Mouse (Mus musculus): ENCODE results near the gene Cntnap5b. TPM values are rescaled to one million over a fixed set of nuclear protein-coding genes. Genes with fewer than 3 reads are reported as not detected.

Cntnap5b gene
- polyA plus RNA-seq, 1 experiment = not detected

- no peaks in the 10 kb centered on the region for H3K27me3 ChIP-seq (replicated peaks)
- H3K9me3 ChIP-seq = no peaks in the 10 kb centered on the region
- TF ChIP-seq FLI1 (IDR thresholded peaks at IDR 0.05; ENCODE audit: low read length) (no peak), GATA1 (IDR thresholded peaks at IDR 0.05; ENCODE audit: borderline replicate concordance, low read length) (no peak)
- H3K4me1 ChIP-seq = no peaks in the 10 kb centered on the region
- no peak overlapping the region for H3K4me3 ChIP-seq (replicated peaks)
- H3K36me3 ChIP-seq (replicated peaks; ENCODE audit: low read length) = no peaks in the 10 kb centered on the region
These were observed 391.2 kb downstream of the Cntnap5b start for GRCm38 (mm10) chr1:100163588-100164357.

- TF ChIP-seq GATA1 (IDR thresholded peaks at IDR 0.05; ENCODE audit: borderline replicate concordance, low read length) (no peak), FLI1 (IDR thresholded peaks at IDR 0.05; ENCODE audit: low read length) (no peak)
- Histone ChIP-seq H3K4me3 (replicated peaks) (no peak overlapping the region), H3K27me3 (replicated peaks) (no peaks in the 10 kb centered on the region), H3K9me3 (no peaks in the 10 kb centered on the region), H3K4me1 (no peaks in the 10 kb centered on the region), H3K36me3 (replicated peaks; ENCODE audit: low read length) (no peaks in the 10 kb centered on the region)
These were observed 399.0 kb downstream of the Cntnap5b start for GRCm38 (mm10) chr1:100171566-100171965.

- H3K36me3 ChIP-seq (replicated peaks; ENCODE audit: low read length) = no peaks in the 10 kb centered on the region
- H3K9me3 ChIP-seq = no peaks in the 10 kb centered on the region
- H3K4me1 ChIP-seq = no peaks in the 10 kb centered on the region
- TF ChIP-seq FLI1 (IDR thresholded peaks at IDR 0.05; ENCODE audit: low read length) (no peak), GATA1 (IDR thresholded peaks at IDR 0.05; ENCODE audit: borderline replicate concordance, low read length) (no peak)
- no peak overlapping the region for H3K4me3 ChIP-seq (replicated peaks)
- H3K27me3 ChIP-seq (replicated peaks) = no peaks in the 10 kb centered on the region
These were observed 407.5 kb downstream of the Cntnap5b start for GRCm38 (mm10) chr1:100180050-100180449.

- Histone ChIP-seq H3K9me3 (no peaks in the 10 kb centered on the region), H3K4me3 (replicated peaks) (no peak overlapping the region), H3K4me1 (no peaks in the 10 kb centered on the region), H3K36me3 (replicated peaks; ENCODE audit: low read length) (no peaks in the 10 kb centered on the region), H3K27me3 (replicated peaks) (no peaks in the 10 kb centered on the region)
- no peak for TF ChIP-seq GATA1 (IDR thresholded peaks at IDR 0.05; ENCODE audit: borderline replicate concordance, low read length)
- TF ChIP-seq FLI1 (IDR thresholded peaks at IDR 0.05; ENCODE audit: low read length) = no peak
These were observed 459.5 kb downstream of the Cntnap5b start for GRCm38 (mm10) chr1:100231980-100232608.

GRCm38 (mm10) chr1:100251964-100252363 is 479.4 kb downstream of the Cntnap5b start:
- Histone ChIP-seq H3K4me3 (replicated peaks) (no peak overlapping the region), H3K4me1 (no peaks in the 10 kb centered on the region), H3K36me3 (replicated peaks; ENCODE audit: low read length) (no peaks in the 10 kb centered on the region), H3K27me3 (replicated peaks) (no peaks in the 10 kb centered on the region), H3K9me3 (0 out of 2 replicates have a peak, but pooled peaks cover 3% of the 10 kb centered on the region)
- TF ChIP-seq FLI1 (IDR thresholded peaks at IDR 0.05; ENCODE audit: low read length) = no peak
- no peak for TF ChIP-seq GATA1 (IDR thresholded peaks at IDR 0.05; ENCODE audit: borderline replicate concordance, low read length)

- Histone ChIP-seq H3K9me3 (no peaks in the 10 kb centered on the region), H3K4me3 (replicated peaks) (no peak overlapping the region), H3K27me3 (replicated peaks) (no peaks in the 10 kb centered on the region), H3K4me1 (no peaks in the 10 kb centered on the region), H3K36me3 (replicated peaks; ENCODE audit: low read length) (no peaks in the 10 kb centered on the region)
- TF ChIP-seq FLI1 (IDR thresholded peaks at IDR 0.05; ENCODE audit: low read length) = no peak
- TF ChIP-seq GATA1 (IDR thresholded peaks at IDR 0.05; ENCODE audit: borderline replicate concordance, low read length) = no peak
These were observed 538.1 kb downstream of the Cntnap5b start for GRCm38 (mm10) chr1:100310687-100311086.

GRCm38 (mm10) chr1:100331066-100331465 is 558.5 kb downstream of the Cntnap5b start:
- H3K9me3 ChIP-seq = no peaks in the 10 kb centered on the region
- TF ChIP-seq GATA1 (IDR thresholded peaks at IDR 0.05; ENCODE audit: borderline replicate concordance, low read length) (no peak), FLI1 (IDR thresholded peaks at IDR 0.05; ENCODE audit: low read length) (no peak)
- no peaks in the 10 kb centered on the region for H3K27me3 ChIP-seq (replicated peaks)
- no peaks in the 10 kb centered on the region for H3K4me1 ChIP-seq
- H3K36me3 ChIP-seq (replicated peaks; ENCODE audit: low read length) = no peaks in the 10 kb centered on the region
- H3K4me3 ChIP-seq (replicated peaks) = no peak overlapping the region

GRCm38 (mm10) chr1:100369415-100370113 is 597.0 kb downstream of the Cntnap5b start:
- no peaks in the 10 kb centered on the region for H3K36me3 ChIP-seq (replicated peaks; ENCODE audit: low read length)
- H3K4me1 ChIP-seq = no peaks in the 10 kb centered on the region
- H3K27me3 ChIP-seq (replicated peaks) = no peaks in the 10 kb centered on the region
- no peak overlapping the region for H3K4me3 ChIP-seq (replicated peaks)
- TF ChIP-seq GATA1 (IDR thresholded peaks at IDR 0.05; ENCODE audit: borderline replicate concordance, low read length) (no peak), FLI1 (IDR thresholded peaks at IDR 0.05; ENCODE audit: low read length) (no peak)
- H3K9me3 ChIP-seq = no peaks in the 10 kb centered on the region

- Histone ChIP-seq H3K27me3 (replicated peaks) (no peaks in the 10 kb centered on the region), H3K9me3 (no peaks in the 10 kb centered on the region), H3K4me1 (no peaks in the 10 kb centered on the region), H3K36me3 (replicated peaks; ENCODE audit: low read length) (no peaks in the 10 kb centered on the region), H3K4me3 (replicated peaks) (no peak overlapping the region)
- TF ChIP-seq FLI1 (IDR thresholded peaks at IDR 0.05; ENCODE audit: low read length) (no peak), GATA1 (IDR thresholded peaks at IDR 0.05; ENCODE audit: borderline replicate concordance, low read length) (no peak)
These were observed 613.7 kb downstream of the Cntnap5b start for GRCm38 (mm10) chr1:100386252-100386651.

GRCm38 (mm10) chr1:100394034-100394433 is 621.5 kb downstream of the Cntnap5b start:
- Histone ChIP-seq H3K4me3 (replicated peaks) (no peak overlapping the region), H3K27me3 (replicated peaks) (no peaks in the 10 kb centered on the region), H3K4me1 (no peaks in the 10 kb centered on the region), H3K9me3 (no peaks in the 10 kb centered on the region), H3K36me3 (replicated peaks; ENCODE audit: low read length) (no peaks in the 10 kb centered on the region)
- TF ChIP-seq FLI1 (IDR thresholded peaks at IDR 0.05; ENCODE audit: low read length) (no peak), GATA1 (IDR thresholded peaks at IDR 0.05; ENCODE audit: borderline replicate concordance, low read length) (no peak)
